Mouse (Mus musculus) right cerebral cortex, postnatal 4 days (tissue): ENCODE data around the gene Nrarp.
A peak's percentile ranks its signal among the peaks of the same experiment; 100 is the strongest.

ENCODE experiments used
- DNase-seq: peaks from one replicate; pipeline ENCODE4 v3.0.0-alpha.2; 2022

Gene Nrarp

GRCm38 (mm10) chr2:25197946-25198345, 17.4 kb downstream of the Nrarp start:
- DNase-seq = no peak

- no peak for DNase-seq
Observed at GRCm38 (mm10) chr2:25200631-25201030, 20.1 kb downstream of the Nrarp start.

- no peak for DNase-seq
Observed at GRCm38 (mm10) chr2:25203631-25204214, 23.2 kb downstream of the Nrarp start.

- DNase-seq = no peak
Observed at GRCm38 (mm10) chr2:25207593-25207992, 27.0 kb downstream of the Nrarp start.

- DNase-seq = no peak
Observed at GRCm38 (mm10) chr2:25210686-25211085, 30.1 kb downstream of the Nrarp start.

GRCm38 (mm10) chr2:25211121-25211670, 30.6 kb downstream of the Nrarp start, which contains the start of gene Nelfb:
Nelfb (minus strand) TSS chr2:25211489.
- peak; percentile 82 for DNase-seq

GRCm38 (mm10) chr2:25213266-25213865, 32.8 kb downstream of the Nrarp start:
- no peak for DNase-seq

GRCm38 (mm10) chr2:25214444-25214843, 33.9 kb downstream of the Nrarp start, which contains the start of gene Stpg3:
Stpg3 (minus strand) TSS chr2:25214637.
- DNase-seq = no peak

- DNase-seq = no peak
Observed at GRCm38 (mm10) chr2:25217666-25218065, 37.1 kb downstream of the Nrarp start.

- no peak for DNase-seq
Observed at GRCm38 (mm10) chr2:25218445-25218844, 37.9 kb downstream of the Nrarp start, which contains the start of gene Fam166a. Fam166a (plus strand) TSS chr2:25218745.

- no peak for DNase-seq
Observed at GRCm38 (mm10) chr2:25221331-25221772, 40.8 kb downstream of the Nrarp start.

GRCm38 (mm10) chr2:25223681-25224491, 43.3 kb downstream of the Nrarp start:
- peak; percentile 59 for DNase-seq

GRCm38 (mm10) chr2:25224492-25224765, 43.9 kb downstream of the Nrarp start, which contains the start of gene Tubb4b:
Tubb4b (minus strand) TSS chr2:25224702.
- DNase-seq = no peak

- peak; percentile 93 for DNase-seq
Observed at GRCm38 (mm10) chr2:25224766-25225752, 44.5 kb downstream of the Nrarp start.

GRCm38 (mm10) chr2:25225811-25226379, 45.3 kb downstream of the Nrarp start:
- DNase-seq = no peak

- no peak for DNase-seq
Observed at GRCm38 (mm10) chr2:25226864-25227263, 46.3 kb downstream of the Nrarp start.

- DNase-seq = no peak
Observed at GRCm38 (mm10) chr2:25227406-25227805, 46.8 kb downstream of the Nrarp start.

GRCm38 (mm10) chr2:25228431-25228889, 47.9 kb downstream of the Nrarp start:
- DNase-seq = peak; percentile 76

GRCm38 (mm10) chr2:25228995-25229530, 48.5 kb downstream of the Nrarp start:
- DNase-seq = no peak

GRCm38 (mm10) chr2:25229582-25229981, 49.0 kb downstream of the Nrarp start:
- DNase-seq = no peak

GRCm38 (mm10) chr2:25230581-25230980, 50.0 kb downstream of the Nrarp start:
- DNase-seq = no peak
